Mouse (Mus musculus) neural tube, embryonic 14.5 days (tissue): ENCODE data around the gene Ets2. TPM values are rescaled to one million over a fixed set of nuclear protein-coding genes. Genes with fewer than 3 reads are reported as not detected.
"Not testable (repeated sequence)": the region's sequence is repeated elsewhere in the genome, so short reads cannot be mapped to it uniquely, and the experiment has no call there.

ENCODE experiments used
- ATAC-seq: fragments of 200-750 bp; cut with Nextera tagmentation; 2 replicates; pipeline ENCODE4 v1.8.0; 2017; ENCODE audit warnings: low read depth, mild to moderate bottlenecking, moderate TSS enrichment, moderate library complexity
- H3K27ac ChIP-seq: fragments of 300-500 bp; sonication (generic); 2 replicates; pipeline ENCODE4 v1.5.1; 2014; ENCODE audit warnings: low read depth, mild to moderate bottlenecking, control low read depth, low read length, moderate library complexity, mixed read lengths
- H3K27me3 ChIP-seq: fragments of 300-500 bp; sonication (generic); 2 replicates; pipeline ENCODE4 v1.6.1; 2014; ENCODE audit warnings: low read length; ENCODE audit not compliant: control insufficient read depth, insufficient read depth
- H3K36me3 ChIP-seq: fragments of 300-500 bp; sonication (generic); 2 replicates; pipeline ENCODE4 v1.6.1; 2014; ENCODE audit warnings: low read length, mixed read lengths; ENCODE audit not compliant: control insufficient read depth, insufficient read depth
- H3K4me1 ChIP-seq: fragments of 300-500 bp; sonication (generic); 2 replicates; pipeline ENCODE4 v1.6.1; 2014; ENCODE audit warnings: low read length; ENCODE audit not compliant: control insufficient read depth, insufficient read depth
- H3K4me2 ChIP-seq: fragments of 300-500 bp; sonication (generic); 2 replicates; pipeline ENCODE4 v1.6.1; 2014; ENCODE audit warnings: mild to moderate bottlenecking, low read depth, low read length, control low read depth
- H3K4me3 ChIP-seq: fragments of 300-500 bp; sonication (generic); 2 replicates; pipeline ENCODE4 v1.5.1; 2014; ENCODE audit warnings: low read depth, low read length, control low read depth, mixed read lengths
- H3K9ac ChIP-seq: fragments of 300-500 bp; sonication (generic); replicated peaks from 2 replicates; pipeline ENCODE4 v1.6.1; 2014; ENCODE audit warnings: low read depth, mild to moderate bottlenecking, control low read depth, low read length, mixed read lengths
- H3K9me3 ChIP-seq: fragments of 300-500 bp; sonication (generic); 2 replicates; pipeline ENCODE4 v1.6.1; 2016; ENCODE audit warnings: low read length; ENCODE audit not compliant: control insufficient read depth
- WGBS: fragments of 180-500 bp; shearing (Covaris S2); extraction: QIAGEN DNeasy Blood & Tissue Kit; methylation state at CpG from one replicate; pipeline ENCODE4 v1.1.7; 2014; 5-methylcytosine and 5-hydroxymethylcytosine counted together
- polyA plus RNA-seq: library from polyadenylated mRNA; unstranded; fragments of >200 nt; fragmentation: Nextera tagmentation; extraction: Ambion mirVana; gene quantifications from 2 replicates; pipeline ENCODE4 v1.2.1, GENCODE M21; 2014

The Ets2 gene
- polyA plus RNA-seq, 1 experiment from 2014 or later: 21.4 TPM

DNA sequence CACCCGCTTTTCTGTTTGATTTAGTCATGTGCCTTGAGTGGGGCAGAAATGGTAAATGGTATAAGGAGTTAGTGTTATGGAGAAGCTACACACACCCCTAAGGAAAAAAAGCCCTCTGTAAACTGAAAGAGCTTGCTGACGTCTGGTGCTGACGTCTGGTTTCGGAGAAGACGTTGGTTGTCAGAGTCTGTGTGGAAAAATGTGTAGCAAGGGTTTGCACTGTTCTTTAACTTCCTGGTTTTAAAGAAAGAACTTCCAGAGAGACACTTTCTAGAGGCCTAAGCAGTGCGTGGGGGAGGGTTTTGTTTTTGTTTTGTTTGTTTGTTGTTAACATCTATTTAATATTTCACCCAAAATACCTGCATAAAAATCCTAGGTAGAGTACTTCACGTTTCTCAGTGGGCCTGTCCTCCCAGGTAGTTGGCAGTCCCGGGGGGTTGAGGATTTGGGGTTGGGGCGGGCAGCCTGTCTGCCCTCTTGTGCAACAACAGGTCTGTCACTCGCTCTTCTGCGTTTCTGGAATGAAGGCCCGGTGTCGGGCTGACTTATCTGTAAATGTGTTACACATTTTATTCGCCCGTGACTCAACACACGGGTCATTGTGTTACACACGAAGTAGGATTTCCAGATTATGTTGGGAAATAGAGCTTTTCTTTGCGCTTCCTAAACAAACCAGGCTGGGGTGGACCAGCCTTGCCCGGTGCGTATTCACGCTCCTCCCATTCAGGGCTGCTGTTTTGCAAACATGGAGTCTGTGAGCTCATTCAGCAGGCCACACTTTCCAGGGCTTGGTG is 6.5 kb downstream of the Ets2 start:
- ATAC-seq: no peak
- Histone ChIP-seq H3K4me1 (peaks cover 5% of the 10 kb centered on the region; the same call in 1 of the 2 replicates), H3K9me3 (no peaks in the 10 kb centered on the region), H3K4me3 (no peak overlapping the region), H3K27ac (no peak overlapping the region), H3K4me2 (no peak overlapping the region), H3K36me3 (peaks cover 26% of the 10 kb centered on the region), H3K27me3 (no peaks in the 10 kb centered on the region), H3K9ac (no peak overlapping the region)
- 87% methylated on average over 21 of the region's 21 CpGs for WGBS

- Histone ChIP-seq H3K36me3 (peaks cover 31% of the 10 kb centered on the region), H3K9me3 (no peaks in the 10 kb centered on the region), H3K9ac (no peak overlapping the region), H3K4me1 (peaks cover 5% of the 10 kb centered on the region; the same call in 1 of the 2 replicates), H3K4me3 (no peak overlapping the region), H3K27ac (no peak overlapping the region), H3K4me2 (no peak overlapping the region), H3K27me3 (no peaks in the 10 kb centered on the region)
- ATAC-seq: no peak
- WGBS: 83% methylated on average over 4 of the region's 4 CpGs
Measured at GRCm38 (mm10) chr16:95709175-95709574, 7.3 kb downstream of the Ets2 start.

- no peaks in the 10 kb centered on the region for H3K27me3 ChIP-seq
- H3K9ac ChIP-seq: no peak overlapping the region
- no peak overlapping the region for H3K4me2 ChIP-seq
- H3K9me3 ChIP-seq: no peaks in the 10 kb centered on the region
- no peaks in the 10 kb centered on the region for H3K4me1 ChIP-seq
- H3K36me3 ChIP-seq: peaks cover 41% of the 10 kb centered on the region
- H3K27ac ChIP-seq: no peak overlapping the region
- 94% methylated on average over 6 of the region's 6 CpGs for WGBS
- no peak overlapping the region for H3K4me3 ChIP-seq
- ATAC-seq: no peak
Measured at GRCm38 (mm10) chr16:95710129-95710528, 8.3 kb downstream of the Ets2 start.

DNA sequence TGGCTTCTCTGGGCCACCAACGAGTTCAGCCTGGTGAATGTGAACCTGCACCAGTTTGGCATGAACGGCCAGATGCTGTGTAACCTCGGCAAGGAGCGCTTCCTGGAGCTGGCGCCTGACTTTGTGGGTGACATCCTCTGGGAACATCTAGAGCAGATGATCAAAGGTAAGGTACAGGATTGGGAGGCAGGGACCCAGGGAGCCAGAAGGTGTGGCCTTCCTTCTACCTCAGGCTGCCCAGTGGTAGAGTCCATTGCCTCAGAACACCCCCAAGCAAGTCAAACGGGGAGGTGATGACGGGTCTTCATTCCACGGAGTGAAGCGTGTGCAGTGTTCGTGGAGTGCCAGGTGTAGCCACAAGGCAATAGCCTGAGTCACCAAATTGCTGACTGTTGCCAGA is 10.2 kb downstream of the Ets2 start:
- ATAC-seq: no peak
- Histone ChIP-seq H3K4me2 (no peak overlapping the region), H3K9me3 (no peaks in the 10 kb centered on the region), H3K4me3 (no peak overlapping the region), H3K27me3 (no peaks in the 10 kb centered on the region), H3K36me3 (peaks cover 55% of the 10 kb centered on the region), H3K9ac (no peak overlapping the region), H3K27ac (no peak overlapping the region), H3K4me1 (no peaks in the 10 kb centered on the region)
- 92% methylated on average over 10 of the region's 10 CpGs for WGBS

GRCm38 (mm10) chr16:95713077-95713476 is 11.2 kb downstream of the Ets2 start:
- H3K4me2 ChIP-seq, H3K27me3 ChIP-seq, H3K27ac ChIP-seq, H3K4me3 ChIP-seq, H3K9ac ChIP-seq, H3K9me3 ChIP-seq, H3K4me1 ChIP-seq, ATAC-seq: not testable (repeated sequence)
- 86% methylated on average over 2 of the region's 2 CpGs for WGBS
- H3K36me3 ChIP-seq: peaks cover 64% of the 10 kb centered on the region

DNA sequence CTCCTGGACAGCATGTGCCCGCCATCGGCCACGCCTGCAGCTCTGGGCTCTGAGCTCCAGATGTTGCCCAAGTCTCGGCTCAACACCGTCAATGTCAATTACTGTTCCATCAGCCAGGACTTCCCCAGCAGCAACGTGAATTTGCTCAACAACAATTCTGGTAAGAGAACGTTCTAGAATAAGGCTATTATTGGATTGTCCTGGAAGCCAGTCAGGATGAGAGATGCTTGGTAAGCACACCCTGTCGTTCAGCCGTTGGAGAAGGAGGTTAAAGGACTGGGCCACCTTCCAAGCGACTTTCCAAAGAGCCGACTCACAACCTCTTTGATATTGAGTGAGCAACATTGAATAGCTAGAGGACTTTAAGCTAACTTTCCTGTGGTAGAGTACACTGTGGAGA is 13.2 kb downstream of the Ets2 start:
- Histone ChIP-seq H3K9ac (no peak overlapping the region), H3K9me3 (no peaks in the 10 kb centered on the region), H3K27ac (no peak overlapping the region), H3K36me3 (peaks cover 77% of the 10 kb centered on the region), H3K4me1 (no peaks in the 10 kb centered on the region), H3K4me3 (no peak overlapping the region), H3K4me2 (no peak overlapping the region), H3K27me3 (no peaks in the 10 kb centered on the region)
- ATAC-seq: no peak
- 94% methylated on average over 11 of the region's 11 CpGs for WGBS

DNA sequence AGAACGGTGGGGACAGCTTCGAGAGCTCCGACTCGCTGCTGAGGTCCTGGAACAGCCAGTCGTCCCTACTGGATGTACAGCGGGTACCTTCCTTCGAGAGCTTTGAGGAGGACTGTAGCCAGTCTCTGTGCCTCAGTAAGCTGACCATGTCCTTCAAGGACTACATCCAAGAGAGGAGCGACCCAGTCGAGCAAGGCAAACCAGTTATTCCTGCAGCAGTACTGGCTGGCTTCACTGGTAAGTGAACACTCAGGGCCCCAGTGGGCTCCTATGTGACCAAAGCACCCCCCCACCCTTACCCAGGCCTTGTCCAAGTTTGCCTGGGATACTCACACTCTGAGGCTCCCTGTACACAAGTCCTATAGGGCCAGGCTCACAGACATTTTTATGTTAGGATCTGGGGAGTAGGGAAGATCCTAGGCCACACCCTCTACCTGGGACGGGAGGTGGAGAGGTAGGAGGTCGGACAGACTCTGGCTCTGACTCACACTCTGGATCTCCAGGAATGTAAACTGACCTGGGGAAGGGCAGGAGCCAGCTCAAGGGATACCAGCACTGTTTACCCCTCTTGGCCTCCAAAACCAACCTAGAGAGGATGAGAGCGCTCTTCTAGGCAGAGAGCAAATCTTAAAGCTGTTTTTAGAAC is 14.3 kb downstream of the Ets2 start:
- no peak overlapping the region for H3K9ac ChIP-seq
- no peaks in the 10 kb centered on the region for H3K4me1 ChIP-seq
- no peaks in the 10 kb centered on the region for H3K9me3 ChIP-seq
- H3K36me3 ChIP-seq: peaks cover 75% of the 10 kb centered on the region
- no peak overlapping the region for H3K4me2 ChIP-seq
- no peak overlapping the region for H3K27ac ChIP-seq
- H3K4me3 ChIP-seq: no peak overlapping the region
- no peak for ATAC-seq
- no peaks in the 10 kb centered on the region for H3K27me3 ChIP-seq
- WGBS: 97% methylated on average over 12 of the region's 12 CpGs

- no peak overlapping the region for H3K9ac ChIP-seq
- WGBS: 96% methylated on average over 6 of the region's 6 CpGs
- no peak overlapping the region for H3K4me3 ChIP-seq
- ATAC-seq: no peak
- peaks cover 63% of the 10 kb centered on the region for H3K36me3 ChIP-seq
- H3K4me2 ChIP-seq: no peak overlapping the region
- H3K4me1 ChIP-seq: no peaks in the 10 kb centered on the region
- H3K9me3 ChIP-seq: no peaks in the 10 kb centered on the region
- H3K27ac ChIP-seq: no peak overlapping the region
- H3K27me3 ChIP-seq: no peaks in the 10 kb centered on the region
Measured at GRCm38 (mm10) chr16:95717631-95718030, 15.8 kb downstream of the Ets2 start.

- no peak overlapping the region for H3K4me3 ChIP-seq
- no peaks in the 10 kb centered on the region for H3K27me3 ChIP-seq
- H3K9ac ChIP-seq: no peak overlapping the region
- no peak for ATAC-seq
- peaks cover 63% of the 10 kb centered on the region for H3K36me3 ChIP-seq
- 95% methylated on average over 4 of the region's 4 CpGs for WGBS
- no peaks in the 10 kb centered on the region for H3K9me3 ChIP-seq
- H3K4me1 ChIP-seq: no peaks in the 10 kb centered on the region
- no peak overlapping the region for H3K27ac ChIP-seq
- H3K4me2 ChIP-seq: no peak overlapping the region
Measured at GRCm38 (mm10) chr16:95718119-95718518, 16.2 kb downstream of the Ets2 start.
